Mouse (Mus musculus): Measurements from ENCODE around the gene Abcf3. TPM values are rescaled to one million over a fixed set of nuclear protein-coding genes. Genes with fewer than 3 reads are reported as not detected.

The Abcf3 gene
- total and polyA plus RNA-seq, 3 experiments = 46.5 to 79.6 TPM; not detected in 1

GRCm38 (mm10) chr16:20535296-20536080, 12.9 kb upstream of the Abcf3 start, which contains the start of gene Ap2m1 (continued):
- TF ChIP-seq MEF2A (IDR thresholded peaks at IDR 0.05; ENCODE audit: extremely low read depth, insufficient replicate concordance, low read depth, low read length, poor library complexity, severe bottlenecking) = no peak; the same call in 1 of the 2 replicates
- TF ChIP-seq ZKSCAN1 (IDR thresholded peaks at IDR 0.05; ENCODE audit: low read depth, low read length) = no peak
- TF ChIP-seq MXI1 (IDR thresholded peaks at IDR 0.05; ENCODE audit: low read depth, low read length) = peak; percentile 96
- TF ChIP-seq POLR2A (IDR thresholded peaks at IDR 0.05; ENCODE audit: control insufficient read depth in 1 of 2, insufficient read depth in 1 of 2, low read depth in 1 of 2, low read length in 2 of 2, poor library complexity in 1 of 2) = peak; percentile 83 to 91
- peak; percentile 99 for TF ChIP-seq USF1 (IDR thresholded peaks at IDR 0.05; ENCODE audit: low read depth, low read length)
- TF ChIP-seq UBTF (IDR thresholded peaks at IDR 0.05; ENCODE audit: borderline replicate concordance, insufficient read depth, low read depth, low read length) = no peak
- TF ChIP-seq CHD2 (IDR thresholded peaks at IDR 0.05; ENCODE audit: low read length) = peak; percentile 63; the same call in 1 of the 2 replicates
- 0 out of 2 replicates have a peak, but pooled peaks have one; percentile 8 for TF ChIP-seq CHD1 (IDR thresholded peaks at IDR 0.05; ENCODE audit: low read depth, low read length)
- TF ChIP-seq NELFE (IDR thresholded peaks at IDR 0.05; ENCODE audit: low read depth, low read length) = no peak
- TF ChIP-seq SMC3 (IDR thresholded peaks at IDR 0.05; ENCODE audit: low read depth, low read length) = no peak
- TF ChIP-seq USF2 (IDR thresholded peaks at IDR 0.05; ENCODE audit: borderline replicate concordance in 1 of 2, insufficient read depth in 1 of 2, low read depth in 1 of 2, low read length in 2 of 2) = peak; percentile 71 to 92; a peak in 3 of 4 replicates
- TF ChIP-seq MAX (IDR thresholded peaks at IDR 0.05; ENCODE audit: low read length) = peak; percentile 97
- TF ChIP-seq ETS1 (IDR thresholded peaks at IDR 0.05; ENCODE audit: low read depth, low read length) = peak; percentile 26; the same call in 1 of the 2 replicates
- peak; percentile 88 for TF ChIP-seq NRF1 (IDR thresholded peaks at IDR 0.05; ENCODE audit: insufficient read depth, low read depth, low read length, poor library complexity, severe bottlenecking)

GRCm38 (mm10) chr16:20536081-20536665, 12.2 kb upstream of the Abcf3 start:
- no peaks in the 10 kb centered on the region for H3K27me3 ChIP-seq (ENCODE audit: control insufficient read depth in 1 of 2, insufficient read depth in 2 of 2, low read length in 2 of 2)
- peak overlapping the region; percentile 48; the same call in 1 of the 2 replicates for H3K27ac ChIP-seq (ENCODE audit: control insufficient read depth, low read depth, low read length)
- peaks cover 24% of the 10 kb centered on the region for H3K79me2 ChIP-seq (ENCODE audit: control insufficient read depth, insufficient read depth, low read length, poor library complexity)
- no peak for TF ChIP-seq CHD1 (IDR thresholded peaks at IDR 0.05; ENCODE audit: low read depth, low read length)
- no peak for TF ChIP-seq E2F4 (IDR thresholded peaks at IDR 0.05; ENCODE audit: borderline replicate concordance, low read depth, low read length)
- no peak for TF ChIP-seq CTCF (IDR thresholded peaks at IDR 0.05 in 2 of 3, conservative IDR thresholded peaks at IDR 0.05 in 1 of 3; ENCODE audit: control insufficient read depth in 1 of 3, insufficient read depth in 1 of 3, low read depth in 2 of 3, low read length in 3 of 3, poor library complexity in 1 of 3, severe bottlenecking in 1 of 3)
- TF ChIP-seq TAL1 (IDR thresholded peaks at IDR 0.05; ENCODE audit: low read length) = no peak
- no peak for TF ChIP-seq GABPA (IDR thresholded peaks at IDR 0.05; ENCODE audit: low read depth, low read length)
- TF ChIP-seq TBP (IDR thresholded peaks at IDR 0.05; ENCODE audit: low read depth, low read length) = no peak
- TF ChIP-seq EP300 (IDR thresholded peaks at IDR 0.05; ENCODE audit: low read depth in 1 of 2, low read length in 2 of 2) = no peak
- TF ChIP-seq BHLHE40 (IDR thresholded peaks at IDR 0.05; ENCODE audit: borderline replicate concordance, low read depth, low read length) = no peak
- no peak for TF ChIP-seq USF2 (IDR thresholded peaks at IDR 0.05; ENCODE audit: borderline replicate concordance in 1 of 2, insufficient read depth in 1 of 2, low read depth in 1 of 2, low read length in 2 of 2)
- TF ChIP-seq UBTF (IDR thresholded peaks at IDR 0.05; ENCODE audit: borderline replicate concordance, insufficient read depth, low read depth, low read length) = no peak
- no peak for TF ChIP-seq RAD21 (IDR thresholded peaks at IDR 0.05; ENCODE audit: low read depth, low read length)
- no peak for TF ChIP-seq MAX (IDR thresholded peaks at IDR 0.05; ENCODE audit: low read length)
- TF ChIP-seq ZKSCAN1 (IDR thresholded peaks at IDR 0.05; ENCODE audit: low read depth, low read length) = no peak
- H3K4me1 ChIP-seq (ENCODE audit: control insufficient read depth in 1 of 2, insufficient read depth in 2 of 2, low read length in 2 of 2) = peaks cover 11 to 38% of the 10 kb centered on the region in 2 experiments
- H3K4me3 ChIP-seq (ENCODE audit: control insufficient read depth in 1 of 2, insufficient read depth in 1 of 2, low read depth in 2 of 2, low read length in 2 of 2) = peak overlapping the region; percentile 64 to 73
- peak overlapping the region; percentile 82 for H3K9ac ChIP-seq (ENCODE audit: control insufficient read depth, low read depth, low read length, poor library complexity, severe bottlenecking)
- peaks cover 6 to 39% of the 10 kb centered on the region in 2 experiments for H3K36me3 ChIP-seq (ENCODE audit: control insufficient read depth in 1 of 2, insufficient read depth in 2 of 2, low read length in 2 of 2)
- no peak for DNase-seq (ENCODE audit: low read depth, low spot score)
- H3K9me3 ChIP-seq (replicated peaks; ENCODE audit: insufficient read depth, low read length) = no peaks in the 10 kb centered on the region

Data from MEL (cell line).